Mouse (Mus musculus) MEL (cell line): Measurements from ENCODE around the gene Col4a2. TPM values are rescaled to one million over a fixed set of nuclear protein-coding genes. Genes with fewer than 3 reads are reported as not detected.

Experiments used
- DNase-seq: peaks from one replicate; pipeline ENCODE4 v3.0.0; 2011; ENCODE audit warnings: low read depth, low spot score
- H3K27ac ChIP-seq: 2 replicates; pipeline ENCODE4 v1.5.1; 2012; ENCODE audit warnings: low read depth, mild to moderate bottlenecking, control low read depth, low read length, moderate library complexity; ENCODE audit not compliant: control insufficient read depth
- H3K27me3 ChIP-seq, 2 experiments: fragments of 150-350 bp in 1 of 2; sonication (generic) in 1 of 2; 2 replicates each; pipeline ENCODE4 v1.6.1; 2012; ENCODE audit warnings: low read length in 2 of 2, mild to moderate bottlenecking in 2 of 2, improper control_type of control experiment in 1 of 2, moderate library complexity in 1 of 2; ENCODE audit not compliant: insufficient read depth in 2 of 2, control insufficient read depth in 1 of 2
- H3K36me3 ChIP-seq, 2 experiments: 2 replicates each; pipeline ENCODE4 v1.6.1; 2012 to 2014; ENCODE audit warnings: low read length in 2 of 2, improper control_type of control experiment in 1 of 2, inconsistent platforms in 1 of 2, mild to moderate bottlenecking in 1 of 2; ENCODE audit not compliant: insufficient read depth in 2 of 2, control insufficient read depth in 1 of 2
- H3K4me1 ChIP-seq, 2 experiments: fragments of 150-350 bp in 1 of 2; sonication (generic) in 1 of 2; 2 replicates each; pipeline ENCODE4 v1.6.1; 2012; ENCODE audit warnings: low read length in 2 of 2, improper control_type of control experiment in 1 of 2, mild to moderate bottlenecking in 1 of 2; ENCODE audit not compliant: insufficient read depth in 2 of 2, control insufficient read depth in 1 of 2
- H3K4me3 ChIP-seq, 2 experiments: fragments of 150-350 bp in 1 of 2; sonication (generic) in 1 of 2; 2 replicates each; pipeline ENCODE4 v1.5.1; 2012; ENCODE audit warnings: low read depth in 2 of 2, low read length in 2 of 2, mild to moderate bottlenecking in 2 of 2, moderate library complexity in 2 of 2, control low read depth in 1 of 2, improper control_type of control experiment in 1 of 2; ENCODE audit not compliant: control insufficient read depth in 1 of 2, insufficient read depth in 1 of 2
- H3K79me2 ChIP-seq: 2 replicates; pipeline ENCODE4 v1.6.1; 2012; ENCODE audit warnings: mild to moderate bottlenecking, low read length, moderate library complexity; ENCODE audit not compliant: control insufficient read depth, poor library complexity, insufficient read depth
- H3K9ac ChIP-seq: 2 replicates; pipeline ENCODE4 v1.6.1; 2012; ENCODE audit warnings: low read depth, mild to moderate bottlenecking, control low read depth, low read length, moderate library complexity; ENCODE audit not compliant: control insufficient read depth, poor library complexity, severe bottlenecking
- H3K9me3 ChIP-seq: fragments of 150-350 bp; sonication (generic); replicated peaks from 2 replicates; pipeline ENCODE4 v1.6.1; 2012; ENCODE audit warnings: mild to moderate bottlenecking, low read length, improper control_type of control experiment, moderate library complexity; ENCODE audit not compliant: insufficient read depth
- BHLHE40 ChIP-seq: IDR thresholded peaks from 2 replicates; pipeline ENCODE4 v1.6.1; 2012; ENCODE audit warnings: low read depth, mild to moderate bottlenecking, inconsistent platforms, low read length, improper control_type of control experiment, borderline replicate concordance
- CTCF ChIP-seq, 3 experiments: IDR thresholded peaks in 2 of 3; conservative IDR thresholded peaks in 1 of 3; 2 replicates each; pipeline ENCODE4 v1.5.1; 2011 to 2012; ENCODE audit warnings: low read length in 3 of 3, low read depth in 2 of 3, mild to moderate bottlenecking in 2 of 3, improper control_type of control experiment in 1 of 3, inconsistent platforms in 1 of 3, mixed read lengths in 1 of 3, moderate library complexity in 1 of 3; ENCODE audit not compliant: control insufficient read depth in 1 of 3, insufficient read depth in 1 of 3, poor library complexity in 1 of 3, severe bottlenecking in 1 of 3
- ETS1 ChIP-seq: IDR thresholded peaks from 2 replicates; pipeline ENCODE4 v1.6.1; 2012; ENCODE audit warnings: low read depth, mild to moderate bottlenecking, inconsistent platforms, low read length, improper control_type of control experiment, moderate library complexity
- GABPA ChIP-seq: IDR thresholded peaks from 2 replicates; pipeline ENCODE4 v1.6.1; 2012; ENCODE audit warnings: low read depth, mild to moderate bottlenecking, inconsistent platforms, low read length, improper control_type of control experiment, moderate library complexity
- HCFC1 ChIP-seq: IDR thresholded peaks from 2 replicates; pipeline ENCODE4 v1.6.1; 2012; ENCODE audit warnings: low read depth, mild to moderate bottlenecking, inconsistent platforms, low read length, improper control_type of control experiment, moderate library complexity
- JUND ChIP-seq: IDR thresholded peaks from 2 replicates; pipeline ENCODE4 v1.6.1; 2011; ENCODE audit warnings: low read depth, mild to moderate bottlenecking, improper control_type of control experiment, low read length
- MEF2A ChIP-seq: IDR thresholded peaks from 2 replicates; pipeline ENCODE4 v1.6.1; 2014; ENCODE audit warnings: low read depth, mild to moderate bottlenecking, inconsistent platforms, low read length, improper control_type of control experiment; ENCODE audit not compliant: poor library complexity, insufficient replicate concordance, severe bottlenecking; ENCODE audit errors: extremely low read depth
- MXI1 ChIP-seq: IDR thresholded peaks from 2 replicates; pipeline ENCODE4 v1.6.1; 2011; ENCODE audit warnings: mild to moderate bottlenecking, low read depth, low read length, improper control_type of control experiment
- MYB ChIP-seq: IDR thresholded peaks from 2 replicates; pipeline ENCODE4 v1.6.1; 2011; ENCODE audit warnings: mild to moderate bottlenecking, low read depth, low read length, improper control_type of control experiment
- MYC ChIP-seq: IDR thresholded peaks from 2 replicates; pipeline ENCODE4 v1.6.1; 2011; ENCODE audit warnings: low read depth, mild to moderate bottlenecking, low read length, improper control_type of control experiment, moderate library complexity
- NELFE ChIP-seq: IDR thresholded peaks from 2 replicates; pipeline ENCODE4 v1.6.1; 2011; ENCODE audit warnings: low read depth, low read length, improper control_type of control experiment
- NRF1 ChIP-seq: IDR thresholded peaks from 2 replicates; pipeline ENCODE4 v1.6.1; 2014; ENCODE audit warnings: low read depth, mild to moderate bottlenecking, inconsistent platforms, low read length, improper control_type of control experiment, moderate library complexity; ENCODE audit not compliant: poor library complexity, insufficient read depth, severe bottlenecking
- POLR2AphosphoS5 ChIP-seq: IDR thresholded peaks from 2 replicates; pipeline ENCODE4 v1.6.1; 2012; ENCODE audit warnings: low read depth, borderline replicate concordance, mild to moderate bottlenecking, inconsistent platforms, low read length, moderate library complexity, mixed read lengths
- RAD21 ChIP-seq: IDR thresholded peaks from 2 replicates; pipeline ENCODE4 v1.6.1; 2011; ENCODE audit warnings: mild to moderate bottlenecking, low read depth, low read length, improper control_type of control experiment
- RCOR1 ChIP-seq: IDR thresholded peaks from 2 replicates; pipeline ENCODE4 v1.6.1; 2012; ENCODE audit warnings: low read depth, mild to moderate bottlenecking, inconsistent platforms, low read length, improper control_type of control experiment
- SMC3 ChIP-seq: IDR thresholded peaks from 2 replicates; pipeline ENCODE4 v1.6.1; 2011; ENCODE audit warnings: low read depth, low read length, improper control_type of control experiment
- TAL1 ChIP-seq: IDR thresholded peaks from 2 replicates; pipeline ENCODE4 v1.6.1; 2012; ENCODE audit warnings: mild to moderate bottlenecking, inconsistent platforms, low read length, moderate library complexity, mixed read lengths
- ZC3H11A ChIP-seq: IDR thresholded peaks from 2 replicates; pipeline ENCODE4 v1.6.1; 2012; ENCODE audit warnings: low read depth, mild to moderate bottlenecking, inconsistent platforms, low read length, improper control_type of control experiment
- ZKSCAN1 ChIP-seq: IDR thresholded peaks from 2 replicates; pipeline ENCODE4 v1.6.1; 2012; ENCODE audit warnings: low read depth, mild to moderate bottlenecking, inconsistent platforms, low read length, improper control_type of control experiment, moderate library complexity
- polyA plus RNA-seq, 2 experiments: library from polyadenylated mRNA; stranded (reverse) in 1 of 2; unstranded in 1 of 2; fragments of >175 nt in 1 of 2; fragments of >200 nt in 1 of 2; gene quantifications; 2 replicates each; pipeline versions ENCODE4 v1.2.1 to v1.2.4; 2012; ENCODE audit warnings: low replicate concordance in 2 of 2, low read depth in 1 of 2; ENCODE audit not compliant: insufficient read length in 2 of 2, insufficient read depth in 1 of 2, missing spikeins in 1 of 2
- total RNA-seq: library from RNA; depleted of rRNA; stranded (reverse); fragments of 300-350 nt; gene quantifications from 2 replicates; pipeline ENCODE4 v1.2.3, GENCODE M21; 2012

Gene Col4a2
- total and polyA plus RNA-seq, 3 experiments: 0.04 to 0.81 TPM; not detected in 1

DNA sequence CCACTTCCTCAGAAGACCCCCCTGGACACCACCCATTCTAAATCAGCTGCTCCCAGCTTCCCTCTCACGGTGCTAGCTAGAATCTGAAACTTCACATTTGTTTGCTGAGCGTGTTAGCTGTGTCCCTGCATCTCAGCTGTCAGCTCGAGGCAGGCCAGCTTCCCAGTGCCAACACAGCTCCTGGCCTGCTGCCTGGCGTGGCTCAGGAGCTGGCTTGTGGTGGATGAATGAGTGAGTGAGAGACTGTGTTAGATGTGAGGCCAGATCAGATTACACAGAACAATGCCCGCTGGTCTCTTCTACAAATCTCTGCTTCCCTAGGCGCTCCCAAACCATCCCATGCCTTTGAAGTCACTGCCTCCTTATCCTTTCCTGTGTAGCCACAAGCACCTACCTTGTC, 106.6 kb downstream of the Col4a2 start:
- TF ChIP-seq RCOR1: no peak
- no peak for TF ChIP-seq ZC3H11A
- no peak for TF ChIP-seq TAL1
- TF ChIP-seq MXI1: no peak
- TF ChIP-seq NELFE: no peak
- H3K79me2 ChIP-seq: no peaks in the 10 kb centered on the region
- no peak overlapping the region for H3K9ac ChIP-seq
- H3K4me1 ChIP-seq: peaks cover 0 to 6% of the 10 kb centered on the region in 2 experiments; a peak in 2 of 4 replicates
- H3K36me3 ChIP-seq: no peaks in the 10 kb centered on the region
- H3K4me3 ChIP-seq: no peak overlapping the region
- no peaks in the 10 kb centered on the region for H3K9me3 ChIP-seq
- H3K27me3 ChIP-seq: no peaks in the 10 kb centered on the region
- no peak overlapping the region for H3K27ac ChIP-seq
- DNase-seq: no peak

DNA sequence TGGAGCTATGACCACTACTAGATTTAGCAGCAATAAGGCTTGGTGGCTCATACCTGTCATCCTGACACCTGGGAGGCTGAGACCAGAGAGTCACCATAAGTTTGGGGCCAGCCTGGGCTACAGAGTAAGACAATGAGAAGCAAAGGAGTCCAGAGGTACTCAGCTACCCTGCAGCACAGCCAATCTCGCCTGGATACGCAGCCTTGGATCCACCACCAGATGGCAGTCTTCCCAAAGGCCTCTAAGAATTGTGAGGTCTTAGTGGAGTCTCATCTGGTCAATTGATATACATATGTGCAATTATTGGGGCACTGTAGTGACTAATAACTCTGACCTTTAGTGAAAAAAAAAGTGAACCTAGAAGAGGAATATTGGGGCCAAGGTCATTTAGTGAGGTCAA, 107.0 kb downstream of the Col4a2 start:
- DNase-seq: peak; percentile 68
- Histone ChIP-seq H3K9ac (no peak overlapping the region), H3K36me3 (no peaks in the 10 kb centered on the region), H3K4me3 (no peak overlapping the region), H3K27me3 (no peaks in the 10 kb centered on the region), H3K79me2 (no peaks in the 10 kb centered on the region), H3K9me3 (no peaks in the 10 kb centered on the region), H3K27ac (no peak overlapping the region), H3K4me1 (0 out of 4 replicates have a peak, but pooled peaks cover 0 to 2% of the 10 kb centered on the region in 2 experiments)
- TF ChIP-seq MEF2A (no peak), SMC3 (peak; percentile 77), POLR2AphosphoS5 (no peak), RAD21 (peak; percentile 71), BHLHE40 (no peak), ZC3H11A (peak; percentile 42; the same call in 1 of the 2 replicates), ETS1 (no peak), CTCF (IDR thresholded peaks at IDR 0.05 in 2 of 3, conservative IDR thresholded peaks at IDR 0.05 in 1 of 3; ENCODE audit: control insufficient read depth in 1 of 3, insufficient read depth in 1 of 3, low read depth in 2 of 3, low read length in 3 of 3, poor library complexity in 1 of 3, severe bottlenecking in 1 of 3) (peak; percentile 79 to 85 (median 84)), ZKSCAN1 (no peak)

DNA sequence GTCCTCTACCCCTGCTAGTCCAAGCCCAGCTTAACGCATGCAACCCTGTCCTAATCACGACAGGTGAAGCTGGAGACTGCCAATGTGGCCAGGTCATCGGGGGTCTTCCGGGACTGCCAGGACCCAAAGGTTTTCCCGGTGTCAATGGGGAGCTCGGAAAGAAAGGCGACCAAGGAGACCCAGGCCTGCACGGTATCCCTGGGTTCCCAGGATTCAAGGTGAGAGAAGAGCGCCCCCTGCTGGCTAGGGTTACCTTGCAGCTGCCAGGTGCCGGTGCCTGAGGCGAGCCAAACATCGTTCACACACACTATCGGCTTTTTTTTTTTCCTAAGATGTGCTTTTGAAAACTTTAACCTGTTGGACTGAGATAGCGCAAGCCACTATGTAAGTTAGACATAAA, 108.5 kb downstream of the Col4a2 start:
- H3K27ac ChIP-seq: no peak overlapping the region
- no peaks in the 10 kb centered on the region for H3K4me1 ChIP-seq
- H3K36me3 ChIP-seq: no peaks in the 10 kb centered on the region
- no peak overlapping the region for H3K9ac ChIP-seq
- TF ChIP-seq RCOR1 (no peak), RAD21 (peak; percentile 49), JUND (no peak), GABPA (no peak), HCFC1 (no peak), BHLHE40 (no peak), MEF2A (no peak), NELFE (no peak), MYC (no peak), MXI1 (no peak), MYB (no peak), CTCF (IDR thresholded peaks at IDR 0.05 in 2 of 3, conservative IDR thresholded peaks at IDR 0.05 in 1 of 3; ENCODE audit: control insufficient read depth in 1 of 3, insufficient read depth in 1 of 3, low read depth in 2 of 3, low read length in 3 of 3, poor library complexity in 1 of 3, severe bottlenecking in 1 of 3) (peak; percentile 72 to 95 (median 73); a peak in 5 of 6 replicates), SMC3 (peak; percentile 43), POLR2AphosphoS5 (no peak), NRF1 (no peak)
- no peak overlapping the region for H3K4me3 ChIP-seq
- no peaks in the 10 kb centered on the region for H3K9me3 ChIP-seq
- H3K79me2 ChIP-seq: no peaks in the 10 kb centered on the region
- peak; percentile 52 for DNase-seq
- H3K27me3 ChIP-seq: no peaks in the 10 kb centered on the region
